Comparison of ENCODE assay signal across 24 mouse cellular contexts in genomic region chr16:77464623-77465022, GRCm38 (mm10).
DNase-seq lines count a peak whose midpoint lies in the region; ATAC-seq and TF ChIP-seq lines count a peak whose summit lies in the region.
"Had no signal": no experiment of that assay in that cellular context is flagged by ENCODE, and none has a peak within 500 bp of the region (broad histone marks: within the 10 kb centered on the region; RNA-seq: fewer than 3 reads in every experiment).

No protein-coding gene starts in this region.

- no peaks in the 10 kb centered on the region for H3K27me3 ChIP-seq in forebrain, embryonic 12.5 days
- H3K27me3 ChIP-seq in forebrain, embryonic 16.5 days (replicated peaks; ENCODE audit: control insufficient read depth, insufficient read depth, low read length) = no peaks in the 10 kb centered on the region
- H3K27me3 ChIP-seq in kidney, postnatal 0 days (ENCODE audit: insufficient read depth, low read length) = no peaks in the 10 kb centered on the region
- no peaks in the 10 kb centered on the region for H3K27me3 ChIP-seq in neural tube, embryonic 14.5 days (ENCODE audit: control insufficient read depth, insufficient read depth, low read length)
- no peaks in the 10 kb centered on the region for H3K27me3 ChIP-seq in liver, embryonic 12.5 days (replicated peaks)
- H3K27me3 ChIP-seq: CH12.LX; intestine, embryonic 15.5 days; midbrain, embryonic 12.5 days; neural tube, embryonic 12.5 days had no signal

- peak; percentile 29 for DNase-seq in kidney, postnatal 0 days (ENCODE audit: low spot score)
- DNase-seq in kidney, postnatal 4 days = no peak
- DNase-seq in embryo, embryonic 11 days = peak; percentile 12
- DNase-seq: cerebellum, postnatal 10 days; gastrocnemius, postnatal 36 days; heart, postnatal 14 days; layer of hippocampus, postnatal 36 days; left cerebral cortex, postnatal 4 days; lung, adult 2 months; lung, postnatal 36 days; right cerebral cortex, postnatal 4 days; thymus, postnatal 4 days had no signal

- no peaks in the 10 kb centered on the region for H3K9me3 ChIP-seq in forebrain, embryonic 12.5 days
- H3K9me3 ChIP-seq in forebrain, embryonic 16.5 days (ENCODE audit: control insufficient read depth, low read length) = no peaks in the 10 kb centered on the region
- H3K9me3 ChIP-seq in kidney, postnatal 0 days (replicated peaks; ENCODE audit: low read length) = no peaks in the 10 kb centered on the region
- H3K9me3 ChIP-seq in neural tube, embryonic 14.5 days (ENCODE audit: control insufficient read depth, low read length) = no peaks in the 10 kb centered on the region
- no peaks in the 10 kb centered on the region for H3K9me3 ChIP-seq in liver, embryonic 12.5 days (replicated peaks)
- H3K9me3 ChIP-seq: embryonic facial prominence, embryonic 10.5 days; heart, embryonic 10.5 days; intestine, embryonic 15.5 days; midbrain, embryonic 12.5 days; neural tube, embryonic 12.5 days had no signal

- H3K9ac ChIP-seq in forebrain, embryonic 12.5 days = no peak overlapping the region
- no peak overlapping the region for H3K9ac ChIP-seq in forebrain, embryonic 16.5 days (replicated peaks; ENCODE audit: low read depth, low read length)
- H3K9ac ChIP-seq in kidney, postnatal 0 days (ENCODE audit: low read depth, low read length) = no peak overlapping the region
- no peak overlapping the region for H3K9ac ChIP-seq in neural tube, embryonic 14.5 days (replicated peaks; ENCODE audit: low read depth, low read length)
- H3K9ac ChIP-seq in liver, embryonic 12.5 days = no peak overlapping the region
- H3K9ac ChIP-seq: intestine, embryonic 15.5 days; midbrain, embryonic 12.5 days; neural tube, embryonic 12.5 days had no signal

- no peak overlapping the region for H3K4me3 ChIP-seq in forebrain, embryonic 12.5 days (replicated peaks)
- H3K4me3 ChIP-seq in forebrain, embryonic 16.5 days (replicated peaks; ENCODE audit: low read length) = no peak overlapping the region
- no peak overlapping the region for H3K4me3 ChIP-seq in kidney, postnatal 0 days (replicated peaks; ENCODE audit: low read depth, low read length)
- H3K4me3 ChIP-seq in neural tube, embryonic 14.5 days (ENCODE audit: low read depth, low read length) = no peak overlapping the region
- no peak overlapping the region for H3K4me3 ChIP-seq in liver, embryonic 12.5 days
- H3K4me3 ChIP-seq: embryonic facial prominence, embryonic 10.5 days; erythroblast, embryonic 14.5 days; heart, embryonic 10.5 days; intestine, embryonic 15.5 days; midbrain, embryonic 12.5 days; neural tube, embryonic 12.5 days had no signal

- peaks cover 10% of the 10 kb centered on the region for H3K4me1 ChIP-seq in forebrain, embryonic 12.5 days
- peaks cover 7% of the 10 kb centered on the region for H3K4me1 ChIP-seq in forebrain, embryonic 16.5 days (replicated peaks; ENCODE audit: control insufficient read depth, insufficient read depth, low read length)
- no peaks in the 10 kb centered on the region for H3K4me1 ChIP-seq in kidney, postnatal 0 days (replicated peaks; ENCODE audit: insufficient read depth, low read length)
- peaks cover 9% of the 10 kb centered on the region for H3K4me1 ChIP-seq in neural tube, embryonic 14.5 days (ENCODE audit: control insufficient read depth, insufficient read depth, low read length)
- H3K4me1 ChIP-seq in liver, embryonic 12.5 days = no peaks in the 10 kb centered on the region
- H3K4me1 ChIP-seq: heart, embryonic 10.5 days; intestine, embryonic 15.5 days had no signal

- TF ChIP-seq CTCF in kidney, postnatal 0 days (IDR thresholded peaks at IDR 0.05; ENCODE audit: low read depth) = no peak

- H3K27ac ChIP-seq in forebrain, embryonic 12.5 days = 0 out of 2 replicates have a peak overlapping the region, but pooled peaks have one; percentile 50
- no peak overlapping the region for H3K27ac ChIP-seq in forebrain, embryonic 16.5 days (ENCODE audit: low read length)
- H3K27ac ChIP-seq in kidney, postnatal 0 days = no peak overlapping the region
- peak overlapping the region; percentile 1; the same call in 1 of the 2 replicates for H3K27ac ChIP-seq in neural tube, embryonic 14.5 days (ENCODE audit: low read depth, low read length)
- H3K27ac ChIP-seq in liver, embryonic 12.5 days = no peak overlapping the region
- H3K27ac ChIP-seq: embryonic facial prominence, embryonic 10.5 days; heart, embryonic 10.5 days; intestine, embryonic 15.5 days; midbrain, embryonic 12.5 days; neural tube, embryonic 12.5 days had no signal

- H3K36me3 ChIP-seq in forebrain, embryonic 12.5 days (replicated peaks) = 0 out of 2 replicates have a peak, but pooled peaks cover 5% of the 10 kb centered on the region
- H3K36me3 ChIP-seq in forebrain, embryonic 16.5 days (ENCODE audit: control insufficient read depth, insufficient read depth) = no peaks in the 10 kb centered on the region
- no peaks in the 10 kb centered on the region for H3K36me3 ChIP-seq in kidney, postnatal 0 days (ENCODE audit: insufficient read depth, low read length)
- no peaks in the 10 kb centered on the region for H3K36me3 ChIP-seq in neural tube, embryonic 14.5 days (ENCODE audit: control insufficient read depth, insufficient read depth, low read length)
- H3K36me3 ChIP-seq in liver, embryonic 12.5 days = no peaks in the 10 kb centered on the region
- H3K36me3 ChIP-seq: heart, embryonic 10.5 days; intestine, embryonic 15.5 days had no signal

- 35% methylated on average over 6 of the region's 6 CpGs for WGBS in forebrain, embryonic 12.5 days
- WGBS in forebrain, embryonic 16.5 days = 26% methylated on average over 6 of the region's 6 CpGs
- 57% methylated on average over 6 of the region's 6 CpGs for WGBS in kidney, postnatal 0 days
- WGBS in neural tube, embryonic 14.5 days = 17% methylated on average over 6 of the region's 6 CpGs
- WGBS in liver, embryonic 12.5 days (ENCODE audit: insufficient replicate concordance) = 76% methylated on average over 6 of the region's 6 CpGs

- no peak for ATAC-seq in forebrain, embryonic 12.5 days (ENCODE audit: low FRiP score)
- ATAC-seq in forebrain, embryonic 16.5 days = no peak
- ATAC-seq in kidney, postnatal 0 days (replicated peaks; ENCODE audit: low FRiP score, low read depth) = peak; percentile 72
- no peak for ATAC-seq in neural tube, embryonic 14.5 days (ENCODE audit: low read depth)
- ATAC-seq in liver, embryonic 12.5 days = no peak
- ATAC-seq in erythroblast, adult 5-6 weeks (replicated peaks; ENCODE audit: low FRiP score, poor library complexity, severe bottlenecking) = no peak
- ATAC-seq: intestine, embryonic 15.5 days had no signal

- H3K4me2 ChIP-seq in forebrain, embryonic 12.5 days = no peak overlapping the region
- H3K4me2 ChIP-seq in forebrain, embryonic 16.5 days (ENCODE audit: low read length) = no peak overlapping the region
- no peak overlapping the region for H3K4me2 ChIP-seq in kidney, postnatal 0 days (ENCODE audit: low read length)
- no peak overlapping the region for H3K4me2 ChIP-seq in neural tube, embryonic 14.5 days (ENCODE audit: low read depth, low read length)
- no peak overlapping the region for H3K4me2 ChIP-seq in liver, embryonic 12.5 days
- H3K4me2 ChIP-seq: intestine, embryonic 15.5 days; midbrain, embryonic 12.5 days; neural tube, embryonic 12.5 days had no signal

Comparison
In these comparisons a context has a peak if more than half of its experiments do, and no peak if none do; other contexts are left out.
1. H3K27ac ChIP-seq: peak in forebrain, embryonic 12.5 days (single experiment) and neural tube, embryonic 14.5 days (single experiment); none in forebrain, embryonic 16.5 days (single experiment), kidney, postnatal 0 days (single experiment) and liver, embryonic 12.5 days (single experiment).
2. DNase-seq: peak in kidney, postnatal 0 days (single experiment) and embryo, embryonic 11 days (single experiment); none in kidney, postnatal 4 days (0 of 2).